Mouse (Mus musculus) liver, embryonic 16.5 days (tissue): ENCODE results near the gene Trank1. TPM values are rescaled to one million over a fixed set of nuclear protein-coding genes. Genes with fewer than 3 reads are reported as not detected.

ENCODE experiments used
- ATAC-seq: fragments of 200-750 bp; cut with Nextera tagmentation; 2 replicates; pipeline ENCODE4 v1.8.0; 2017; ENCODE audit warnings: low read depth, mild to moderate bottlenecking, moderate number of reproducible peaks, moderate library complexity
- H3K27ac ChIP-seq: fragments of 300-500 bp; sonication (generic); 2 replicates; pipeline ENCODE4 v1.5.1; 2014; ENCODE audit warnings: mild to moderate bottlenecking, low read length
- H3K27me3 ChIP-seq: fragments of 300-500 bp; sonication (generic); 2 replicates; pipeline ENCODE4 v1.6.1; 2014; ENCODE audit warnings: low read depth, low read length, mixed read lengths; ENCODE audit not compliant: control insufficient read depth, insufficient read depth
- H3K36me3 ChIP-seq: fragments of 300-500 bp; sonication (generic); 2 replicates; pipeline ENCODE4 v1.6.1; 2014; ENCODE audit warnings: mild to moderate bottlenecking; ENCODE audit not compliant: control insufficient read depth, insufficient read depth
- H3K4me1 ChIP-seq: fragments of 300-500 bp; sonication (generic); 2 replicates; pipeline ENCODE4 v1.6.1; 2014; ENCODE audit warnings: low read depth, low read length, mixed read lengths; ENCODE audit not compliant: control insufficient read depth
- H3K4me2 ChIP-seq: fragments of 300-500 bp; sonication (generic); 2 replicates; pipeline ENCODE4 v1.6.1; 2014; ENCODE audit warnings: low read depth, low read length, mixed read lengths
- H3K4me3 ChIP-seq: fragments of 300-500 bp; sonication (generic); 2 replicates; pipeline ENCODE4 v1.5.1; 2014; ENCODE audit warnings: low read depth, mild to moderate bottlenecking, low read length
- H3K9ac ChIP-seq: fragments of 300-500 bp; sonication (generic); 2 replicates; pipeline ENCODE4 v1.6.1; 2014; ENCODE audit warnings: low read depth, low read length
- H3K9me3 ChIP-seq: fragments of 300-500 bp; sonication (generic); replicated peaks from 2 replicates; pipeline ENCODE4 v1.6.1; 2016; ENCODE audit warnings: low read length; ENCODE audit not compliant: control insufficient read depth
- WGBS: fragments of 180-500 bp; shearing (Covaris S2); extraction: QIAGEN DNeasy Blood & Tissue Kit; methylation state at CpG from one replicate; pipeline ENCODE4 v1.1.7; 2014; ENCODE audit not compliant: insufficient replicate concordance; 5-methylcytosine and 5-hydroxymethylcytosine counted together
- polyA plus RNA-seq: library from polyadenylated mRNA; unstranded; fragments of >200 nt; fragmentation: Nextera tagmentation; extraction: Ambion mirVana; gene quantifications from 2 replicates; pipeline ENCODE4 v1.2.1, GENCODE M21; 2015

Trank1 gene
- polyA plus RNA-seq, 1 experiment from 2014 or later: 0.02 TPM

DNA sequence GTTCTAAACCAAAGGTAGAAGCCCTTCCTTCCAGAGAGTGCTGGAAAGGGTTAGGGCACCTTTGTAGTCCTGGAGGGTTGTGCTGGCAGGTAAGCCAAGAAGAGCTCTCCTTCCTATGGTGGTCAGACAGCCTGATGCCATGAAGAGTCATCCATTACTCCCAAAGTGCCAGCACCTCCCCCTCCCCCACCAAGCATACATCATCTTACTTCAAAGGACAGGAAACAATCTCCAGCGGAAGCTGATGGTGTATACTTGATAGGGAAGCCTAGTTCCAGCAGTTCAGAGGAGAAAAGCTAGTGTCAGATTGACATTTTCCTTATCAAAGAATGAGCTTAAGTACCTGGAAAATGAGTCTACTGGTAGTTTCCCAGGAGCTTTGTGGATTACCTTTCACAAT is 36.4 kb upstream of the Trank1 start:
- Histone ChIP-seq H3K36me3 (no peaks in the 10 kb centered on the region; the same call in 1 of the 2 replicates), H3K9ac (no peak overlapping the region), H3K27ac (no peak overlapping the region), H3K9me3 (no peaks in the 10 kb centered on the region), H3K4me1 (peaks cover 20% of the 10 kb centered on the region), H3K27me3 (no peaks in the 10 kb centered on the region), H3K4me3 (peak overlapping the region; percentile 4), H3K4me2 (peak overlapping the region; percentile 45)
- no peak for ATAC-seq
- 19% methylated on average over 1 of the region's 1 CpGs for whole genome bisulfite sequencing

DNA sequence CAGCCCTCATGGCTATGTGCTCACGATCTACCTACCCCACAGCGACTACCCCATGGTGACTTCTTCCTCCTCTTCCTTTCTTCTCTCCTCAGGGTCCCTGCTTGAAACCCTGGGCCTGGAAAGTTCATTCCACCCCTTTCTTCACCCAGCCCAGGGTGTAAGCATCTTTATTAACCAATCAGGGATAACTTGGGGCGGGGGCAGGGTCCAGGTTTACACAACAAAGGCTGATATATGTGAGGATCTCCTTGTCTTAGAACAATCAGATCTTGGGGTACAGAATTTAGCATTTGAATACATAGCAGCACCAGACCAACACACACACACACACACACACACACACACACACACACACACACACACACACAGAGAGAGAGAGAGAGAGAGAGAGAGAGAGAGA is 26.5 kb upstream of the Trank1 start:
- no peaks in the 10 kb centered on the region; the same call in 1 of the 2 replicates for H3K4me1 ChIP-seq

DNA sequence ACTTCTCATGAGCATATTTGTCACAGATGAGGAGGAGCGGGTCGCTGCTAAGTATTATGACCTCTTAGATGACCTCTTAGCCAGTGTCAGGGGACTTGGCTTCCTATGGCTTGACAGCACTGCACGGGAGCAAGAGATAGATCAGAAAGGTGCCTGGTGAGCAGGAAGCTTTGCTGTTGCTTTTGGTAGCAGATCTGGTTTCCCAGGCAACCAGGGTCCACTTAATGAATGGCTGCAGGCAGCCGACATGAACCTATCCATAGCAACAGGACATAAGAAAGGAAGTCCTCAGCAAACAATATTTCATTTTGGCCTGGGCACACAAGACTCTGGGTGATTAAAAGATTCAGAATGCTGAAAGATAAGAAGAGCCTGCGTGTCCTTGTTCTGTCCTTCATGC is 25.9 kb upstream of the Trank1 start:
- no peaks in the 10 kb centered on the region for H3K36me3 ChIP-seq
- H3K4me1 ChIP-seq: no peaks in the 10 kb centered on the region; the same call in 1 of the 2 replicates
- no peak overlapping the region for H3K4me3 ChIP-seq
- H3K9me3 ChIP-seq: no peaks in the 10 kb centered on the region
- H3K4me2 ChIP-seq: no peak overlapping the region
- no peak overlapping the region for H3K9ac ChIP-seq
- 29% methylated on average over 5 of the region's 5 CpGs for WGBS
- no peaks in the 10 kb centered on the region for H3K27me3 ChIP-seq
- no peak overlapping the region for H3K27ac ChIP-seq
- ATAC-seq: no peak

More for the DNA sequence above, 26.5 kb upstream of the Trank1 start:
- no peaks in the 10 kb centered on the region for H3K36me3 ChIP-seq
- H3K27ac ChIP-seq: no peak overlapping the region
- no peak overlapping the region for H3K4me2 ChIP-seq
- no peak overlapping the region for H3K4me3 ChIP-seq
- 51% methylated on average over 3 of the region's 3 CpGs for WGBS
- H3K9me3 ChIP-seq: no peaks in the 10 kb centered on the region
- H3K27me3 ChIP-seq: no peaks in the 10 kb centered on the region
- H3K9ac ChIP-seq: no peak overlapping the region
- no peak for ATAC-seq

DNA sequence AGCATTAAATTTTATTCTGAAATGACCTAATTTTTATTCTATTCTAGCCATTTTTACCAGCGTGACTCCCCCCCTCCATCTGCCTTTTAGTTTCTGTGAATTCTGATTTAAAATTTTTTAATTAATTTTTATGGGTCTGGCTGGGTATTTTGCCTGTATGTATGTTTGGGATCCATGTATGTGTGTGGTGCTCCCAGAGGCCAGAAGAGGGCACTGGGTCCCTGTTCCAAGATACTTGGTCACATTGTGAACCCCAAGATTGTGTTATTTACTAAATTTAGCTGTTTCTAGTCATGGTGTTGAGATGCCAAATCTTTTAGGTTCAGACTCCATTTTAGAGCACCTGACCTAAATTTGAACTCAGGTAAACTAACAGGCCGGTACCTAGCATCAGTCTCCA is 25.1 kb upstream of the Trank1 start:
- ATAC-seq: no peak
- Histone ChIP-seq H3K4me2 (no peak overlapping the region), H3K4me1 (no peaks in the 10 kb centered on the region; the same call in 1 of the 2 replicates), H3K27ac (no peak overlapping the region), H3K36me3 (no peaks in the 10 kb centered on the region), H3K9ac (no peak overlapping the region), H3K9me3 (no peaks in the 10 kb centered on the region), H3K27me3 (no peaks in the 10 kb centered on the region), H3K4me3 (no peak overlapping the region)
- WGBS: 64% methylated on average over 2 of the region's 2 CpGs

DNA sequence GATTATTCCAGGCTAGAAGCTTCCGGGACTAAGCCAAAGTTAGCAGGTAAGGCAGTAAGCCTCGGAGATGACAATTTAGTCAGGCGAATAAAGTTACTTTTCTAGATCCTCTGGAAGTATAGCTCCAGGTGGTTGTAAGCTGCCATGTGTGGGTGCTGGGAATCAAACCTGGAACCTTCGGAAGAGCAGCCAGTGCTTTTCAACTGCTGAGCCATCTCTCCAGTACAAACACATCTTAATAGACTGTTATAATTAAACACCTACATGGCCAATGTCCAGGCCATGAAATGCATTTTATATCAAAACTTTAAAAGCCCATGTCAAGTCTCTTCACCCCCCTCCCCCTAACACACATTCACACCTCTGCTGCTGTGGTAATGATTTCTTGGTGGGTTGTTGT is 23.6 kb upstream of the Trank1 start:
- Histone ChIP-seq H3K27me3 (no peaks in the 10 kb centered on the region), H3K4me1 (no peaks in the 10 kb centered on the region; the same call in 1 of the 2 replicates), H3K36me3 (no peaks in the 10 kb centered on the region), H3K4me3 (no peak overlapping the region), H3K27ac (no peak overlapping the region), H3K4me2 (no peak overlapping the region), H3K9ac (no peak overlapping the region), H3K9me3 (no peaks in the 10 kb centered on the region)
- 65% methylated on average over 4 of the region's 4 CpGs for WGBS
- ATAC-seq: no peak

DNA sequence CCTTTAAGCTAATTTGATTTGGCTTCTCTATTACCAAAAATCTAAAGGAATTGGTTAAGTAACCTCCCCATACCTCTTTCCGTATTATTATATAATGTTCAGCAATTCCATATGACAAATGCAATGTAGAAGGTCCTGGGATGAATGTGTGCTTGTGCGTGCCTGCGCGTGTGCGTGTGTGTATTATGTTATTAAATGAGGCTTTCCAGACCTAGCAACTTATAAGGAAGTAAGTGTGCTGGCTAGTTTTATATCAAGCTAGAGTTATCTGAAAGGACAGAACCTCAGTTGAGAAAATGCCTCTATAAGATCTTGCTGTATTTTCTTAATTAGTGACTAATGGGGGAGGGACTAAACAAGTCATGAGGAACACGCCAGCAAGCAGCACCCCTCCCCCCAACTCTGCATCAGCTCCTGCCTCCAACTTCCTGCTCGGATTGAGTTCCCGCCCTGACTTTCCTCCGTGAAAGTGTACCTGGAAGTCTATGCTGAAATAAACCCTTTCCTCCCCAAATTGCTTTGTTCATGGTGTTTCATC is 22.2 kb upstream of the Trank1 start:
- ATAC-seq: peak; percentile 58
- Histone ChIP-seq H3K9ac (no peak overlapping the region), H3K27me3 (no peaks in the 10 kb centered on the region), H3K27ac (0 out of 2 replicates have a peak overlapping the region, but pooled peaks have one; percentile 1), H3K4me3 (0 out of 2 replicates have a peak overlapping the region, but pooled peaks have one; percentile 2), H3K4me2 (peak overlapping the region; percentile 28), H3K4me1 (no peaks in the 10 kb centered on the region; the same call in 1 of the 2 replicates), H3K9me3 (no peaks in the 10 kb centered on the region), H3K36me3 (no peaks in the 10 kb centered on the region)
- WGBS: 52% methylated on average over 9 of the region's 9 CpGs

DNA sequence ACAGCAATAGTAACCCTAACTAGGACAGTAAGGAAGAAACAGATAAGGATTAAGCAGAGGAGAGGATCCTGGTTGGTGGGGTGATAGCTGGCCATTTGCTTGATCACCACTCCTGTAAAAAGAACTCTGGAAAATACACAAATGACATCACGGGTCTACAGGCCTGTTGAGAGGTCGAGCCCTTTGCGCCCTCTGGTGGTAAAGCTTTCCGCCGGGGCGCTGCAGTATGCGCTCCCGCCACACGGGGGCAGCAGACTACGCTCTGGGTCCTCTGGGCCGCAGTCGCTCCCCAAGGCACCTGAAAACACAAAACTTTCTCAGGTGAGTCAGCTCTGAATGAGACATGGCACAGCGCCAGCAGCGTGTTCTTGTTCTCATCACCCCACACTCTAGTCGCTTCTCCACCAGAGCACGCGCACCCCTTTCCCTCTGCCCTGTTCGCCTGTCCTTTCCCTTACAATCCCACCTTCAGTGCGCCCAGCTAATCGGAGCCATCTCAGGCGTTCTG is 21.7 kb upstream of the Trank1 start:
- H3K4me3 ChIP-seq: 0 out of 2 replicates have a peak overlapping the region, but pooled peaks have one; percentile 2
- no peaks in the 10 kb centered on the region for H3K36me3 ChIP-seq
- 14% methylated on average over 21 of the region's 21 CpGs for WGBS
- H3K4me1 ChIP-seq: no peaks in the 10 kb centered on the region; the same call in 1 of the 2 replicates
- no peaks in the 10 kb centered on the region for H3K27me3 ChIP-seq
- peak overlapping the region; percentile 28 for H3K4me2 ChIP-seq
- no peak overlapping the region for H3K9ac ChIP-seq
- peak; percentile 81 for ATAC-seq
- 0 out of 2 replicates have a peak overlapping the region, but pooled peaks have one; percentile 1 for H3K27ac ChIP-seq
- no peaks in the 10 kb centered on the region for H3K9me3 ChIP-seq

DNA sequence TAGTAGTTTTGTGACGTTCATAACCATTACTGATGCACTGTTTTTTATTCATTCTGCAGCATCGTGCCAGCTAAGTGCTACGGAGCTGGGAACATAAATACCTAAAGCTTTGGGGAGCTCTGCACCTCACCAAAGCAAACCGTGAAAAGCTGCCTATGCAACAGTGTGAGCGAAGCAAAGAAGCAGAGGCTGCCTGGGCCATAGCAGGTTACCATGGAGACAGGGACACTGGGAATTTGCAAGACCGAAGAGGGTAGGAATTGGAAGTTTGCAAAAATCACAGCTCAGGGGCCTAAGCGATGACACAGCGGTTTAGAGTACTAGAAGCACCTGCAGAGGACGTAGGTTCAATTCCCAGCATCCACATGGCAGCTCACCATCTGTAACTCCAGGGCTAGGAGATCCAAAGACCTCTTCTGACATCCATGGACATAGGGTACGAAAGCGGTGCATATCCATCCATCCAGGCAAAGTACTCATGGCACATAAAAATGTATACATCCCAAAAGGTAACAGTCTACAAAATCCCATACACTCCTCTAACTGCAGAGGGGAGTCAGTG is 20.9 kb upstream of the Trank1 start:
- Histone ChIP-seq H3K9me3 (no peaks in the 10 kb centered on the region), H3K4me3 (no peak overlapping the region), H3K27me3 (no peaks in the 10 kb centered on the region), H3K4me2 (no peak overlapping the region), H3K9ac (no peak overlapping the region), H3K36me3 (no peaks in the 10 kb centered on the region), H3K4me1 (no peaks in the 10 kb centered on the region; the same call in 1 of the 2 replicates), H3K27ac (no peak overlapping the region)
- ATAC-seq: no peak
- 70% methylated on average over 11 of the region's 11 CpGs for WGBS

DNA sequence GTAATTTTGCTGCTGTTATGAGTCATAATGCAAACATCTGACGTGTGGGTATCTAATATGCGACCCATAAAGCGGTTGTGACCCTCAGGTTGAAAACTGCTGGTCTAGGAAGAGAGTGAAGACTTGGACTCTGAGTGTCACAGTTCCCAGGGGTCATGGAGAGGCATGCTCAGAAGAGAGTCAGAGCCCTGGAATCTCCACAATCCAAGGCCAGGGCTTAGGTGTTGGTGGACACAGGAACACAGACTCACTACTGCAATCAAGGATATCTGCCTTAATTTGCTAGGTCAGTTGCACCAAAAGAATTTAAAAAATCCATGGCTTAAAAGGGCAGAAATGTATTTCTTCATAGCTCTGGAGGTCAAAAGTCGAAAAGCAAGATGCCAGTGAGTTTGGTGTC is 18.3 kb upstream of the Trank1 start:
- ATAC-seq: no peak
- no peak overlapping the region for H3K4me2 ChIP-seq
- no peak overlapping the region for H3K4me3 ChIP-seq
- no peaks in the 10 kb centered on the region; the same call in 1 of the 2 replicates for H3K4me1 ChIP-seq
- no peaks in the 10 kb centered on the region for H3K27me3 ChIP-seq
- no peaks in the 10 kb centered on the region for H3K9me3 ChIP-seq
- no peaks in the 10 kb centered on the region for H3K36me3 ChIP-seq
- no peak overlapping the region for H3K27ac ChIP-seq
- WGBS: 68% methylated on average over 4 of the region's 4 CpGs
- no peak overlapping the region for H3K9ac ChIP-seq
